Mouse (Mus musculus) T-helper 1 cell (primary cell): ENCODE measurements around the gene Alx3.
"Not testable (repeated sequence)": the region's sequence is repeated elsewhere in the genome, so short reads cannot be mapped to it uniquely, and the experiment has no call there.

ENCODE experiments used
- in situ Hi-C: fragments of 300-600 bp; cut with MboI, MseI; formaldehyde crosslinking; loops from one replicate; pipeline ENCODE4 v1.15.1; 2025; ENCODE audit warnings: high pct_unique_total_duplicates

Gene Alx3

DNA sequence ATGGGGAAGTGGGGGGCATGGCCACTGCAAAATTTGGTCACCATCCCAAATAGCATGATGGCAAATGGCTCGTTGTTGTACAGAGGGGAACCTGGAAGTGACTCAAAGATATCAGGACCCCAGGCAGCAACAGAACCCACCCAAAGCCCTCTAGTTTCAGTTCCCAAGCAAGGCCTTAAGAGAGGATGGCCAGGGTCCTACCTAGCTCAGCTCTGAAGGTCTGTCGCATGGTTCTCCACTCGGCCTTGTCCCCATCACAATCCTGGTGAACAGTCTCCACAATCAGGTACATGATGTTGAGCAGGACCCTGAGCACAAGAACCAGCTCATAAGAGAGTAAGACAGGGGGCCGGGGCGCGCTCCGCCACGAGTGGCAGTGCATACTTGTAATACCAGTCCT, 29.6 kb downstream of the Alx3 start:
- in situ Hi-C loops, result no loop called here

DNA sequence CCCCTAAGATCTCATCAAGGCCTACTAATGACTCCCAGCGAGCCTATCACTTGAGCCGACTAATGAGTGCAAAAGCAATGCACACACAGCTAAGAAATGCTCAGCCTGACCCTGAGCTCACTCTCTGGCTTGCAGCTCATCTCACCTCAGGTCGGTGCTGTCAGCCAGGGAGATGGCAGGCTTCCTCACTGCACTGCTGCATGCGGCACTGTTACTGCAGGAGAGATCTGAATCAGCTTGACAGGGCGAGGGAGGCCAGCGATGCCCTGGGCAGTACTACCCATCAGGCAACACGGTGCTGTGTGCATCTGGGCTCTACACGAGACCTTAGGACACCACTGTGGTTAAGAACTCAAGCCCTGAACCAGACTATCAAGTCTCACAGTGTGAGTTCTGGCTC, 30.7 kb downstream of the Alx3 start:
- in situ Hi-C loops, result no loop called here

- in situ Hi-C loops, result no loop called here
Observed at GRCm38 (mm10) chr3:107626751-107627150, 31.9 kb downstream of the Alx3 start.

- in situ Hi-C loops, result no loop called here
Observed at GRCm38 (mm10) chr3:107627641-107628040, 32.8 kb downstream of the Alx3 start.

DNA sequence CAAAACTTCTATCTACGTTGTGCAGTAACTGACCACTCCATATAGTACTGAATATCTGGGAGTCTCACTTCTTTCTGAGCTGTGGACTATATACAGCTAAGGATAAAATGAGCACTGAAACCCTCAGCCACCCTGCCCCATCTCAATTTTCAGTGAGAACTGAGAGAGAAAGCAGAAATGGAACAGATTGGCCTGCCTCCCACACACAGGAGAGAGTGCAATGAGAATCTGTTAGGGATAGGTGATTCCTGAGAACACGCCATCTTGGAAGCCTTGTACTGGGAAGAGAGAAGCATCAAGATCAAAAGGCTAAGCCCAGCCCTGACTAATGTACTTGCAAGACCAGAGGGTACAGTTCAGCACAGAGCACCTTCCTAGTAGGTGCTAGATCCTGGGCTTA, 33.7 kb downstream of the Alx3 start:
- in situ Hi-C loops, result no loop called here

GRCm38 (mm10) chr3:107629411-107629810, 34.6 kb downstream of the Alx3 start:
- in situ Hi-C loops, result no loop called here

DNA sequence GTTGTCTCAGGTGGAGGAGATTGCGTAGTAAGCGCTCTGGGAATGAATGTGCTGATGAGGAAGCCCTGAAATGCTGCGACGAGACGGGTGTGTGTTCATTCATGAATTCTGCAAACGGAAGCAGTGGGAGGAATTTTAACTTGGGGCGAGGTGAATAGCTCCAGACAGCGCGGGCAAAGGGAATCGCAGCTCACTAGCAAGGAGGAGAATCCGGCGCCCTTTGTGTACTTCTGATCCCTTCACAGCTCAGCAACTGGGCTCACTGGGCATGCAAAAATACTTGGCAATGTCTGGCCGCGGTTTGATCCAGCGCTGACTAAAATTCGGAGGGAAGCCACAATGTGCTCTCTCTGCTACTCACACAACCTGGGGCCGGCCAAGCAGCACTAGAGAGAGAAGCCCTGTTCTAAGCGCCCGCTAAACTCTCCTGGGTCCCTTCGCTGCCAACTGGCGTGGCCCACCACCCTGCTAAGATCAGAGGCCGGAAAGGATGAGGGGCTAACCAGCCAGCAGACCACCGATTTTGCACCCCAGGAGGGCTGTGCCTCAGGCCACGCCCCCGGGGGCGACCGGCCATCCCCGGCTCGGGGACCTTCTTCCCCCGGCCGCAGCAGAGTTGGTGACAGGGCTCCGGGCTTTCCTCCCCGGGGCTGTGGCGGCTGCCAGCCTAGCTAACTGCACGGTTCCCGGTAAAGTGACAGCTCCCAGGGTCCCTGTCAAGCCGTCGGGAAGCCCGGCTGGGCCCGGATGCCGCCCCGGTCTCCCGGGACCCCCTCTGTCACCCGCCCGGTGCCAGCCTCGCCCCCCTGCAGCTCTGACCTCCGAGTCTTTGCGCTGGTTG, 36.1 kb downstream of the Alx3 start, which contains the start of gene Gm10961:
Gene Gm10961 (plus strand): TSS at position 641 of the 841 bp plus-strand sequence.
- in situ Hi-C loops, result no loop called here

- in situ Hi-C loops, result no loop called here
Observed at GRCm38 (mm10) chr3:107631523-107631958, 36.7 kb downstream of the Alx3 start, which contains the start of gene Strip1. TSS of gene Strip1 (minus strand) at chr3:107631694.

DNA sequence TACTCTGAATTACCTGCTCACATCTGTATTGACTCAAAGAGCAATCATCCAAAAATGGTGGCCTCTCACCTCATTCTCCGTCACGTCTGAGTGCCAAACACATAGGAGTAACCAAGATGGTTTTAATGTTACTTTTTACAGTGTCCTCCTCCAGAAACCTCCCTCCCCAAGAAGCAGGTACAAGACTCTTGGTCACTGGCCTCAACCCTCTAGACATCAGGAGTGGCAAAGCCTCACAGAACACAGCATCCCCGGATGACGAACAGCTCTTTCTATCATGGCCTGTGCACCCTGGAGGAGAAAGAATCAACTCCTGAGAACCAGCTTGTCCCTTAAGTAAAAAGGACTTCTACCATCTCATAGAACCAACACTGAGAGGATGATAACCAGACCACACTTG, 38.0 kb downstream of the Alx3 start:
- in situ Hi-C loops, result no loop called here

DNA sequence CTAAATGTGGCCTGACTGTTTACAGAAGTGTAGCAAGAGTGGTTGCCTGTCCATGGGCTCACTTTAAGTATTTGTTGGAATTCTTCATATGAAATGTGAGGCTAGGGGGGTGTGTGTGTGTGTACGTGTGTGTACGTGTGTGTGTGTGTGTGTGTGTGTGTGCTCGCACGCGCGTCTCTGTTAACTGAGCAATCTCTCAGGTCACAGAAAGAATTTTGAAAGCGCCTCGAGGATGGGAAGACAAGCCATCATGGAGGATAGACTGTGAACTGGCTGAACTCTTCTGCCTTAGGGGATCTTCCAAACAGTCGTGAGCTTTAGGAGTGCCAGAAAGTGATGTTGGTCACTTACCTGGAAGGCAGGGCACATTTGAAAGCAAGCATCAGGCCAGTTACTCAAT, 39.1 kb downstream of the Alx3 start:
- in situ Hi-C loops, result no loop called here

DNA sequence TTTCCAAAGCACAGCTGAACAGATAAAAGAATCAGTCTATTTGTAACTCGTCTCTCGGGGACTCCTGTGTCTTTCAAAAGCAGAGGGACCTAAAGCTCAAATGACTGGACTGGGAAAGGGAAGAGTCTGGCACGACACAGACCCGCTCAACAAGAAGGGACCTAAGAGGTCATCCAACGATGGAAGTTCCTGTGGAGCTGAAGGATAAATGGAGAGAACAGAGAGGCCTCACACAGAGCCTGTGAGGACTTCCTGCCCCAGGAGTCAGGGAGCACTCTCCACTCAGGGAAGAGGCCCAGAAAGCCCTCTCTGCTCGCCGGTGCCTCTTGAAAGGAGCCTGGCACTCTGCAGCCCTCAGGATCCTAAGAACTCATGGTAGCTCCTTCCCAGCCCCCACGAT, 41.0 kb downstream of the Alx3 start:
- in situ Hi-C loops, result no loop called here

- in situ Hi-C loops, result no loop called here
Observed at GRCm38 (mm10) chr3:107636236-107636635, 41.4 kb downstream of the Alx3 start.

DNA sequence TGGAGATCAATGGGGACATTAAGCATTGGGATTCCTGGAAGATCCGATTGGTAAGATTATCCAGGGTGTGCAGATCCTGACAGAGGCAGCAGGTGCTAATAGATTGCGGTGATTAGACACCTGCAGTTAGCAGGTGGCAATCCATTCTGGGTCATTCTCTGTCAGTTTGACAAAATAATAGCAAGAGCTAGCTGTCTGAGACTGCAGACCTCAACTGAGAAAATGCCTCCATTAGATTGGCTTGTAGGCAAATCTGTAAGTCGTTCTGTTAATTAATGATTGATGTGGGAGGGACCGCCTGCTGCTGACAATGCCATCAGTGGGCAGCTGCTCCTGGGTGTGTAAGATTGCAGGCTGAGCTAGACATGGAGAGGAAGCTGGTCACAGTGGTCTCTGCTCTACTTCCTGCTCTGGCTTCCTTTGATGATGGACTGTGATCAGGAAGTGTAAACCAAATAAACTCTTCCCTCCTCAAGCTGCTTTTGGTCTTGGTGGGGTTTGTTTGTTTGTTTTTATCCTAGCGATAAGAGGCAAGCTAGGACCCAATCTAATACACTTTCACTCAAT, 42.9 kb downstream of the Alx3 start:
- in situ Hi-C loops, result no loop called here

- in situ Hi-C loops, result no loop called here
Observed at GRCm38 (mm10) chr3:107646947-107647346, 52.1 kb downstream of the Alx3 start.

DNA sequence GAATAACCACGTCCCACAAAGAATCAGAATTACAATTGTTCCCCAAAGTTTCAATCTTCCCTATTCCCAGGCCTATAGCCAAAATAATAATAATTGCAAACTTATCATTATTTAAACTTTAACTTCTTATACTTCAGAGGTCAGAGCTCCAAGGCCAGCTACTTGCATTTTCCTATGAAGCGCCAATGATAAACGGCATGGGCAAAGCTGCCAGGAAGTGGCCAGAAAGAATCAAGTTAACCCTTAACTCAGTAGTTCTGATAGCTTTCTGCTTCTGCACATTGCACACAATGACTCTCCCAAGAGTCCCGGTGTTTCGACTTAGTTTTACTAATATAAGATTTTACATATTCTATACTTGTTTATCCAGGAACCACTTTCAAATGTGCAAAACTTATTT, 55.4 kb downstream of the Alx3 start:
- in situ Hi-C loops, result not testable (repeated sequence)

GRCm38 (mm10) chr3:107652968-107653367, 58.1 kb downstream of the Alx3 start:
- in situ Hi-C loops, result no loop called here

DNA sequence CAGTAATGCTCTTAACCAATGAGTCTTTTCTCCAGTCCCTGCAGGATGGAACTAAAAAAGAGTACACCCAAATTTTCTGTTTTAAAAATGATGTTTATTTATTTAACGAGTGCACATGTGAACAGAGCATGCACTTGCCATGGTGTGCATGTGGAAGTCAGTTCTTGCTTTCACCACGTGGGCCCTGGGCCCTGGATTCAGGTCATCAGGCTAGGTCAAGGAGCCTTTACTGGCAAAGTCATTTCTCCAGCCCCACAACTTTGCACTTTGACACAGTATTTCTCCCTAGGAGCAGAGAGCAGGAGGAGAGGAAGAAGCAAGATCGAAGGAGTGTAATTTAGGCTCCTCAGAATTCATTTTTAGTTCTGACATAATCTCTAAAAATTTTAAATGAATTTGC, 60.0 kb downstream of the Alx3 start:
- in situ Hi-C loops, result no loop called here
